Mouse (Mus musculus) small intestine, adult 2 months (tissue): Measurements from ENCODE around the gene Cnga1. TPM values are rescaled to one million over a fixed set of nuclear protein-coding genes. Genes with fewer than 3 reads are reported as not detected.

Experiments
- H3K27ac ChIP-seq: fragments of 200-500 bp; 2 replicates; pipeline ENCODE4 v1.5.1; 2012; ENCODE audit warnings: low read depth, low read length, control low read depth, inconsistent platforms; ENCODE audit not compliant: insufficient read depth
- H3K27me3 ChIP-seq: fragments of 200-500 bp; 2 replicates; pipeline ENCODE4 v1.6.1; 2012; ENCODE audit warnings: mild to moderate bottlenecking, moderate library complexity, low read length, inconsistent platforms; ENCODE audit not compliant: control insufficient read depth, insufficient read depth
- H3K36me3 ChIP-seq: fragments of 200-500 bp; 2 replicates; pipeline ENCODE4 v1.6.1; 2012; ENCODE audit warnings: mild to moderate bottlenecking, low read length, control low read depth, inconsistent platforms; ENCODE audit not compliant: control insufficient read depth, insufficient read depth
- H3K4me1 ChIP-seq: fragments of 200-500 bp; 2 replicates; pipeline ENCODE4 v1.6.1; 2012; ENCODE audit warnings: low read length, inconsistent platforms, mixed read lengths; ENCODE audit not compliant: control insufficient read depth, insufficient read depth, insufficient read length
- H3K4me3 ChIP-seq: fragments of 200-500 bp; 2 replicates; pipeline ENCODE4 v1.5.1; 2012; ENCODE audit warnings: low read depth, mild to moderate bottlenecking, control low read depth, inconsistent platforms, low read length, moderate library complexity
- CTCF ChIP-seq: fragments of 200-500 bp; IDR thresholded peaks from 2 replicates; pipeline ENCODE4 v1.5.1; 2012; ENCODE audit warnings: low read depth, mild to moderate bottlenecking, control low read depth, inconsistent platforms, low read length, moderate library complexity, mixed read lengths; ENCODE audit not compliant: insufficient replicate concordance, insufficient read length; ENCODE audit errors: extremely low read depth
- POLR2A ChIP-seq: fragments of 200-500 bp; IDR thresholded peaks from 2 replicates; pipeline ENCODE4 v1.6.1; 2012; ENCODE audit warnings: low read depth, mild to moderate bottlenecking, control low read depth, inconsistent platforms, low read length, moderate library complexity
- WGBS: fragments of 180-500 bp; shearing (Covaris S2); methylation state at CpG from one replicate; pipeline ENCODE4 v1.1.7; 2018; 5-methylcytosine and 5-hydroxymethylcytosine counted together
- polyA plus RNA-seq: library from polyadenylated mRNA; depleted of rRNA; stranded (reverse); fragments of >200 nt; gene quantifications from 2 replicates; pipeline ENCODE4 v1.2.3, GENCODE M21; 2012

Cnga1 gene
- polyA plus RNA-seq, 1 experiment: not detected

DNA sequence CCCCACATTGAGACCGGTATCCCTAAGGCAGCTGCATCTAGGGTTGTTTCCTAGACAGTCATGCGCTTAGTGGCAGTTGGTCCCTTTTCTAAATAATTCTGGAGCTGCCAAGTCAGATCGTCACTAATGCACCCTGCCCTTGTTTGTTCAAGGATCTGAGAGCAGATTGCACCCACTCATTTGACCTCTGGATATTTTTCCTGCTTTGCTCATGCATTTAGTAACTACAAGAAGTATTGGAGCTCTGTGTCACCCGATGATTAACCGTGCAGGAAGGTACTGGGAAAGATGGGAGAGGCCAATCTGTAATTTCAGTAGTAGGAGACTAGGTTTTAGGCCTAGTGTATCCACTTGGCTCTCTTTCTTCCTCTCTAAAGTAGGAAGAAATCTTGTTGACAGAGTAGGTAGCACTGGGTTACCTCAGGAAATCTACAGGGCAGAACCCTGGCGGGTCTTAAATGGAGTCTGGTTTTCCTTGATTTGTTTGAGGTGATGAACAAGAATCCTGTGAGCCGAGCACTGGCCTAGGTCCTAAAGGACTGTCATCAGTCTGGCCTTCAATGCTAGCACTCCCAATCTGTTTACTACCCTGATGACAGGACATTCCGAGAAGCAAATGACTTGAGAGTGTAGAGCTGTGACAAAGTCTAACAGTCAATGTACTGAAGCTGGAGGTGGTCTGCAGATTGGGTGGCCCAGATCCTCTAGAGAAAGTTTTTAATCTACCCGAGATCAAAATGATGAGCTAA lies 5.1 kb upstream of the Cnga1 start:
- Histone ChIP-seq H3K27me3 (no peaks in the 10 kb centered on the region), H3K36me3 (peaks cover 4% of the 10 kb centered on the region), H3K27ac (peak overlapping the region; percentile 91), H3K4me1 (peaks cover 10% of the 10 kb centered on the region; the same call in 1 of the 2 replicates), H3K4me3 (no peak overlapping the region)
- WGBS: 37% methylated on average over 9 of the region's 9 CpGs
- TF ChIP-seq POLR2A (no peak), CTCF (no peak)

GRCm38 (mm10) chr5:72647958-72648595 lies 4.0 kb upstream of the Cnga1 start:
- TF ChIP-seq CTCF: no peak
- no peak for TF ChIP-seq POLR2A
- peak overlapping the region; percentile 91 for H3K27ac ChIP-seq
- 3% methylated on average over 18 of the region's 18 CpGs for WGBS

DNA sequence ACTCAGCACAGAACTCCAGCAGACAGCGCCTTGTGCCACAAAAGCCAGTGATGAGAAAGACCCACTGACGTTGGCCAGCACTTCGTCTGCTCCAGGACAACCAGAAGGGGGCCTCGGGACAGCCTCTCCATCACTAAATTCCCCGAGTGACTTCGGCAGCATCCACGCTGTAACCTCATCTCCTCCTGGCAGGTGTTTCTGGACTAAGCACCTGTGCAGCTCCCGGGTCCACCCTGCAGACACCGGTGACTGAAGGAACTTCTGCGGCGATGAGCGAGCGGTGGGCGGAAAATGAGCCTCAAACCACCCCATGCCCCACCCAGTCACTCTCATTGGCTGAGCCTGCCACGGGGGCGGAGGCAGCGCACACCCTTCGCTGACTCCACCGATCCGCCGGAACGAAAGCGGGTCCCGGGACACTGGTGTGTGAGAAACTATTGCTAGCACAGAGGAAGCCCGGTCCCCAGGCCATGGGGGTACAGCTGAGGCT lies 3.4 kb upstream of the Cnga1 start, which contains the start of gene Nipal1:
Gene Nipal1, plus strand, starts transcription at position 378 of the 490 bp plus-strand sequence.
- H3K36me3 ChIP-seq: peaks cover 4% of the 10 kb centered on the region
- TF ChIP-seq POLR2A (peak; percentile 80), CTCF (peak; percentile 34; the same call in 1 of the 2 replicates)
- WGBS: under 1% methylated on average over 25 of the region's 25 CpGs
- peak within 1 kb of the TSS; percentile 91 for H3K27ac ChIP-seq
- peak within 1 kb of the TSS; percentile 76 for H3K4me3 ChIP-seq
- no peaks in the 10 kb centered on the region for H3K27me3 ChIP-seq
- peaks cover 5% of the 10 kb centered on the region; the same call in 1 of the 2 replicates for H3K4me1 ChIP-seq

More at GRCm38 (mm10) chr5:72647958-72648595, 4.0 kb upstream of the Cnga1 start:
- H3K4me1 ChIP-seq: peaks cover 7% of the 10 kb centered on the region; the same call in 1 of the 2 replicates
- peak overlapping the region; percentile 76 for H3K4me3 ChIP-seq
- H3K27me3 ChIP-seq: no peaks in the 10 kb centered on the region
- H3K36me3 ChIP-seq: peaks cover 4% of the 10 kb centered on the region

- H3K4me1 ChIP-seq: peaks cover 4% of the 10 kb centered on the region; the same call in 1 of the 2 replicates
- peak overlapping the region; percentile 76 for H3K4me3 ChIP-seq
- WGBS: 8% methylated on average over 10 of the region's 10 CpGs
- H3K27ac ChIP-seq: peak overlapping the region; percentile 54
- peaks cover 4% of the 10 kb centered on the region for H3K36me3 ChIP-seq
- TF ChIP-seq POLR2A: no peak
- no peak for TF ChIP-seq CTCF
- H3K27me3 ChIP-seq: no peaks in the 10 kb centered on the region
Observed at GRCm38 (mm10) chr5:72646996-72647395, 2.9 kb upstream of the Cnga1 start.

GRCm38 (mm10) chr5:72646131-72646530 lies 2.1 kb upstream of the Cnga1 start:
- Histone ChIP-seq H3K36me3 (peaks cover 2% of the 10 kb centered on the region; the same call in 1 of the 2 replicates), H3K27ac (no peak overlapping the region), H3K4me3 (no peak overlapping the region), H3K27me3 (no peaks in the 10 kb centered on the region), H3K4me1 (peaks cover 1% of the 10 kb centered on the region; the same call in 1 of the 2 replicates)
- TF ChIP-seq POLR2A: no peak
- TF ChIP-seq CTCF: peak; percentile 70; the same call in 1 of the 2 replicates
- 50% methylated on average over 10 of the region's 10 CpGs for WGBS

DNA sequence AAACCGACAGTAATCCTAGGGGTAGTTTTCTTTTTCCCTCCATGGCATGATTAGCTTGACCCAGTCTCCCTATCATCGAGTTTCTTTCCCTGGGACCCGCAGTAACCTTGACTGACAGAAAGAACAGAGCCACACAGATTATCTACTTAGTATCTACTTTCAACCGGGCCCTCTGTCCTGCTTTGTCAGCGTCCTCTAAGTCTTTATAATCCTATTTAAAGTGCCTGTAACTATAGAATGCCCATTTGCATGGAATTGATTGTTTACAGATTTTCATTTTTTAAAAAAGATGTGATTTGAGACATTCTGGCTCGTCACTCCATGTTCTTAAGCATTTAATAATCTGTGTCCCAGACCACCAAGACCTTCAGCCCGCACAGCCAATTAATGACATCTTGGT lies 420 bp downstream of the Cnga1 start:
- no peak overlapping the region for H3K27ac ChIP-seq
- WGBS: 75% methylated on average over 7 of the region's 7 CpGs

More for the DNA sequence above, 420 bp downstream of the Cnga1 start:
- Histone ChIP-seq H3K4me3 (no peak overlapping the region), H3K27me3 (no peaks in the 10 kb centered on the region), H3K4me1 (peaks cover 6% of the 10 kb centered on the region; the same call in 1 of the 2 replicates), H3K36me3 (no peaks in the 10 kb centered on the region)
- TF ChIP-seq CTCF (no peak), POLR2A (no peak)
